ENCODE assay signal across 20 mouse cellular contexts in genomic region chr12:69858847-69859246, GRCm38 (mm10). TPM values are rescaled to one million over a fixed set of nuclear protein-coding genes. Genes with fewer than 3 reads are reported as not detected.
DNase-seq lines count a peak whose midpoint lies in the region; ATAC-seq and TF ChIP-seq lines count a peak whose summit lies in the region.
"Had no signal": no experiment of that assay in that cellular context is flagged by ENCODE, and none has a peak within 500 bp of the region (broad histone marks: within the 10 kb centered on the region; RNA-seq: fewer than 3 reads in every experiment).

No protein-coding gene starts in this region.

- H3K9me3 ChIP-seq in heart, embryonic 10.5 days: no peaks in the 10 kb centered on the region
- no peaks in the 10 kb centered on the region for H3K9me3 ChIP-seq in stomach, embryonic 15.5 days
- no peaks in the 10 kb centered on the region for H3K9me3 ChIP-seq in stomach, postnatal 0 days (ENCODE audit: control insufficient read depth, low read length)
- H3K9me3 ChIP-seq in liver, embryonic 14.5 days (ENCODE audit: control insufficient read depth, low read length): no peaks in the 10 kb centered on the region
- no peaks in the 10 kb centered on the region for H3K9me3 ChIP-seq in midbrain, embryonic 14.5 days (ENCODE audit: control insufficient read depth, low read length)
- H3K9me3 ChIP-seq: G1E; hindbrain, embryonic 12.5 days; limb, embryonic 12.5 days had no signal

- no peak for TF ChIP-seq POLR2A in heart, adult 2 months (IDR thresholded peaks at IDR 0.05; ENCODE audit: insufficient read depth, low read depth, low read length)

- DNase-seq in heart, embryonic 10.5 days (ENCODE audit: low spot score): no peak
- DNase-seq in heart, adult 2 months: no peak
- DNase-seq in stomach, postnatal 0 days (ENCODE audit: low spot score): no peak
- DNase-seq in liver, embryonic 14.5 days (ENCODE audit: low read depth in 3 of 3, low spot score in 3 of 3): peak; percentile 45 to 61 (median 46)
- no peak for DNase-seq in midbrain, embryonic 14.5 days
- DNase-seq in urinary bladder, adult 18-20 months (ENCODE audit: low spot score in 2 of 2): no peak
- no peak for DNase-seq in yolk sac, embryonic 10.5 days (ENCODE audit: low spot score)
- DNase-seq: adrenal gland, postnatal 14 days; cerebellum, adult 8-10 months; forebrain, postnatal 0 days; kidney, adult 18-20 months; lung, embryonic 14.5 days; lung, postnatal 4 days; thymus, postnatal 14 days had no signal

- H3K4me3 ChIP-seq in heart, embryonic 10.5 days: no peak overlapping the region
- no peak overlapping the region for H3K4me3 ChIP-seq in heart, adult 2 months
- no peak overlapping the region for H3K4me3 ChIP-seq in stomach, embryonic 15.5 days (replicated peaks)
- no peak overlapping the region for H3K4me3 ChIP-seq in stomach, postnatal 0 days (ENCODE audit: low read depth, low read length)
- no peak overlapping the region for H3K4me3 ChIP-seq in liver, embryonic 14.5 days (ENCODE audit: insufficient read depth in 1 of 2, low read depth in 2 of 2, low read length in 2 of 2)
- H3K4me3 ChIP-seq in midbrain, embryonic 14.5 days (replicated peaks; ENCODE audit: low read depth, low read length): no peak overlapping the region
- H3K4me3 ChIP-seq: hindbrain, embryonic 12.5 days; limb, embryonic 12.5 days had no signal

- H3K79me2 ChIP-seq in heart, adult 2 months (replicated peaks; ENCODE audit: control insufficient read depth, insufficient read depth, low read length): peaks cover 2% of the 10 kb centered on the region

- no peak for TF ChIP-seq CTCF in heart, adult 2 months (IDR thresholded peaks at IDR 0.05)
- TF ChIP-seq CTCF in stomach, postnatal 0 days (IDR thresholded peaks at IDR 0.05; ENCODE audit: low read depth): no peak
- no peak for TF ChIP-seq CTCF in liver, embryonic 14.5 days (IDR thresholded peaks at IDR 0.05; ENCODE audit: low read depth)

- ATAC-seq in stomach, embryonic 15.5 days (ENCODE audit: insufficient read depth, low FRiP score, low read depth): peak; percentile 73; the same call in 1 of the 2 replicates
- no peak for ATAC-seq in stomach, postnatal 0 days (ENCODE audit: low FRiP score, low TSS enrichment)
- ATAC-seq in liver, embryonic 14.5 days (ENCODE audit: insufficient read depth): peak; percentile 83
- ATAC-seq in midbrain, embryonic 14.5 days (ENCODE audit: low FRiP score, low TSS enrichment): no peak
- ATAC-seq: forebrain, postnatal 0 days had no signal

- H3K9ac ChIP-seq in heart, adult 2 months (ENCODE audit: low read depth, low read length): no peak overlapping the region
- no peak overlapping the region for H3K9ac ChIP-seq in stomach, embryonic 15.5 days
- no peak overlapping the region for H3K9ac ChIP-seq in stomach, postnatal 0 days (ENCODE audit: low read length)
- peak overlapping the region; percentile 35 for H3K9ac ChIP-seq in liver, embryonic 14.5 days (replicated peaks)
- H3K9ac ChIP-seq in midbrain, embryonic 14.5 days (replicated peaks; ENCODE audit: low read length): no peak overlapping the region
- H3K9ac ChIP-seq: forebrain, postnatal 0 days; hindbrain, embryonic 12.5 days; limb, embryonic 12.5 days; lung, embryonic 14.5 days had no signal

- 0 out of 2 replicates have a peak overlapping the region, but pooled peaks have one; percentile 8 for H3K27ac ChIP-seq in heart, embryonic 10.5 days
- no peak overlapping the region for H3K27ac ChIP-seq in heart, adult 2 months
- no peak overlapping the region for H3K27ac ChIP-seq in stomach, embryonic 15.5 days
- H3K27ac ChIP-seq in stomach, postnatal 0 days (replicated peaks): no peak overlapping the region
- peak overlapping the region; percentile 66 for H3K27ac ChIP-seq in liver, embryonic 14.5 days
- H3K27ac ChIP-seq in midbrain, embryonic 14.5 days (replicated peaks; ENCODE audit: low read depth, low read length): no peak overlapping the region
- H3K27ac ChIP-seq: hindbrain, embryonic 12.5 days; kidney, postnatal 0 days; limb, embryonic 12.5 days had no signal

- no peak for TF ChIP-seq EP300 in heart, adult 2 months (IDR thresholded peaks at IDR 0.05; ENCODE audit: insufficient read depth, low read depth, low read length)
- TF ChIP-seq EP300 in stomach, postnatal 0 days (optimal IDR thresholded peaks at IDR 0.05): no peak
- peak; percentile 63 for TF ChIP-seq EP300 in liver, embryonic 14.5 days (IDR thresholded peaks at IDR 0.05; ENCODE audit: low read depth)

- no peak overlapping the region for H3K4me2 ChIP-seq in stomach, embryonic 15.5 days
- no peak overlapping the region for H3K4me2 ChIP-seq in stomach, postnatal 0 days (replicated peaks; ENCODE audit: low read depth)
- peak overlapping the region; percentile 55 for H3K4me2 ChIP-seq in liver, embryonic 14.5 days (ENCODE audit: low read depth)
- no peak overlapping the region for H3K4me2 ChIP-seq in midbrain, embryonic 14.5 days (ENCODE audit: low read length)
- H3K4me2 ChIP-seq: hindbrain, embryonic 12.5 days; limb, embryonic 12.5 days; lung, embryonic 14.5 days; midbrain, embryonic 11.5 days had no signal

- whole genome bisulfite sequencing in heart, embryonic 10.5 days: 30% methylated on average over 4 of the region's 4 CpGs
- WGBS in heart, adult 2 months: 29% methylated on average over 4 of the region's 4 CpGs
- WGBS in stomach, embryonic 15.5 days: 71% methylated on average over 4 of the region's 4 CpGs
- 69% methylated on average over 4 of the region's 4 CpGs for WGBS in stomach, postnatal 0 days
- 30% methylated on average over 4 of the region's 4 CpGs for WGBS in liver, embryonic 14.5 days (ENCODE audit: insufficient replicate concordance)
- WGBS in midbrain, embryonic 14.5 days: 96% methylated on average over 4 of the region's 4 CpGs

- peaks cover 18% of the 10 kb centered on the region for H3K36me3 ChIP-seq in heart, embryonic 10.5 days
- peaks cover 3% of the 10 kb centered on the region for H3K36me3 ChIP-seq in heart, adult 2 months (ENCODE audit: control insufficient read depth, insufficient read depth, low read length)
- H3K36me3 ChIP-seq in stomach, embryonic 15.5 days: peaks cover 6% of the 10 kb centered on the region; the same call in 1 of the 2 replicates
- peaks cover 5% of the 10 kb centered on the region; the same call in 1 of the 2 replicates for H3K36me3 ChIP-seq in stomach, postnatal 0 days (ENCODE audit: control insufficient read depth, insufficient read depth, low read length)
- peaks cover 10% of the 10 kb centered on the region for H3K36me3 ChIP-seq in liver, embryonic 14.5 days (replicated peaks; ENCODE audit: control insufficient read depth, insufficient read depth, low read depth)
- peaks cover 7% of the 10 kb centered on the region for H3K36me3 ChIP-seq in midbrain, embryonic 14.5 days (ENCODE audit: control insufficient read depth, insufficient read depth, low read length)

- intact Hi-C loops in heart, adult 2 months (cut with DNase I): no loop called here

- H3K27me3 ChIP-seq in heart, embryonic 10.5 days (ENCODE audit: insufficient read depth, poor library complexity, severe bottlenecking): no peaks in the 10 kb centered on the region
- no peaks in the 10 kb centered on the region for H3K27me3 ChIP-seq in heart, adult 2 months (ENCODE audit: control insufficient read depth, insufficient read depth, low read length)
- no peaks in the 10 kb centered on the region for H3K27me3 ChIP-seq in stomach, embryonic 15.5 days (replicated peaks)
- no peaks in the 10 kb centered on the region for H3K27me3 ChIP-seq in stomach, postnatal 0 days (ENCODE audit: control insufficient read depth, insufficient read depth, low read length)
- no peaks in the 10 kb centered on the region for H3K27me3 ChIP-seq in liver, embryonic 14.5 days (ENCODE audit: control insufficient read depth, insufficient read depth, low read length)
- no peaks in the 10 kb centered on the region for H3K27me3 ChIP-seq in midbrain, embryonic 14.5 days (ENCODE audit: control insufficient read depth, insufficient read depth, low read length)
- H3K27me3 ChIP-seq: hindbrain, embryonic 12.5 days; limb, embryonic 12.5 days had no signal

- peaks cover 15% of the 10 kb centered on the region for H3K4me1 ChIP-seq in heart, embryonic 10.5 days
- no peaks in the 10 kb centered on the region; the same call in none of the 2 replicates for H3K4me1 ChIP-seq in heart, adult 2 months (ENCODE audit: control insufficient read depth, insufficient read depth, low read length)
- H3K4me1 ChIP-seq in stomach, embryonic 15.5 days: no peaks in the 10 kb centered on the region
- H3K4me1 ChIP-seq in stomach, postnatal 0 days (replicated peaks; ENCODE audit: control insufficient read depth, insufficient read depth): no peaks in the 10 kb centered on the region
- peaks cover 24 to 26% of the 10 kb centered on the region in 2 experiments for H3K4me1 ChIP-seq in liver, embryonic 14.5 days (replicated peaks; ENCODE audit: control insufficient read depth in 2 of 2, insufficient read depth in 2 of 2, low read length in 1 of 2)
- H3K4me1 ChIP-seq in midbrain, embryonic 14.5 days (ENCODE audit: control insufficient read depth, insufficient read depth, low read length): no peaks in the 10 kb centered on the region
- H3K4me1 ChIP-seq: hindbrain, embryonic 12.5 days had no signal

RNA-seq across cellular contexts. Expression of gene Atl1, which starts 33.6 kb away (rescaled TPM):
- 5.5 and 6.5 TPM in 2 replicates for polyA plus RNA-seq in heart, embryonic 10.5 days (2016; fragmentation: Nextera tagmentation; extraction: Ambion mirVana)
- 1 to 10 TPM; 4.0 TPM for total RNA-seq in heart, adult 2 months (2021)
- polyA plus RNA-seq in heart, adult 2 months (2012; rRNA removed): 2.9 and 3.5 TPM in 2 replicates
- 6.9 and 7.1 TPM in 2 replicates for polyA plus RNA-seq in stomach, embryonic 15.5 days (2015; fragmentation: Nextera tagmentation; extraction: Ambion mirVana)
- 3.8 and 4.3 TPM in 2 replicates for polyA plus RNA-seq in stomach, postnatal 0 days (2015; fragmentation: Nextera tagmentation; extraction: Ambion mirVana)
- 0.43 and 0.73 TPM in 2 replicates for polyA plus RNA-seq in liver, embryonic 14.5 days (2012; rRNA removed)
- polyA plus RNA-seq in liver, embryonic 14.5 days (2014; fragmentation: Nextera tagmentation; extraction: Ambion mirVana): 1.1 and 2.1 TPM in 2 replicates
- 140 and 157 TPM in 2 replicates for polyA plus RNA-seq in midbrain, embryonic 14.5 days (2014; fragmentation: Nextera tagmentation; extraction: Ambion mirVana)

RNA-seq across cellular contexts. Expression of gene Map4k5, which starts 34.2 kb away (rescaled TPM):
- 32.3 and 33.7 TPM in 2 replicates for polyA plus RNA-seq in heart, embryonic 10.5 days (2016; fragmentation: Nextera tagmentation; extraction: Ambion mirVana)
- total RNA-seq in heart, adult 2 months (2021): 10 to 100 TPM; 20.0 to 21.7 TPM
- polyA plus RNA-seq in heart, adult 2 months (2012; rRNA removed): 5.6 and 10.0 TPM in 2 replicates
- polyA plus RNA-seq in stomach, embryonic 15.5 days (2015; fragmentation: Nextera tagmentation; extraction: Ambion mirVana): 28.7 and 29.6 TPM in 2 replicates
- polyA plus RNA-seq in stomach, postnatal 0 days (2015; fragmentation: Nextera tagmentation; extraction: Ambion mirVana): 12.4 and 13.1 TPM in 2 replicates
- 9.8 and 13.6 TPM in 2 replicates for polyA plus RNA-seq in liver, embryonic 14.5 days (2012; rRNA removed)
- 26.9 and 30.7 TPM in 2 replicates for polyA plus RNA-seq in liver, embryonic 14.5 days (2014; fragmentation: Nextera tagmentation; extraction: Ambion mirVana)
- polyA plus RNA-seq in midbrain, embryonic 14.5 days (2014; fragmentation: Nextera tagmentation; extraction: Ambion mirVana): 25.4 and 40.0 TPM in 2 replicates

Comparison
In these comparisons a context has a peak if more than half of its experiments do, and no peak if none do; other contexts are left out.
1. H3K27ac ChIP-seq: peak in heart, embryonic 10.5 days (single experiment) and liver, embryonic 14.5 days (single experiment); none in heart, adult 2 months (single experiment), stomach, embryonic 15.5 days (single experiment), stomach, postnatal 0 days (single experiment) and midbrain, embryonic 14.5 days (single experiment).
2. ATAC-seq: peak in stomach, embryonic 15.5 days (single experiment) and liver, embryonic 14.5 days (single experiment); none in stomach, postnatal 0 days (single experiment) and midbrain, embryonic 14.5 days (single experiment).
3. DNase-seq: peak in liver, embryonic 14.5 days (3 of 3); none in heart, embryonic 10.5 days (single experiment), heart, adult 2 months (0 of 2), stomach, postnatal 0 days (single experiment), midbrain, embryonic 14.5 days (single experiment), urinary bladder, adult 18-20 months (0 of 2) and yolk sac, embryonic 10.5 days (single experiment).
4. RNA of gene Atl1, which starts 33.6 kb away (polyA plus RNA-seq): 140 to 157 TPM in midbrain, embryonic 14.5 days; 6.9 to 7.1 TPM in stomach, embryonic 15.5 days, 5.5 to 6.5 TPM in heart, embryonic 10.5 days, 3.8 to 4.3 TPM in stomach, postnatal 0 days, 2.9 to 3.5 TPM in heart, adult 2 months and 0.43 to 2.1 TPM in liver, embryonic 14.5 days; every median in the first group is over 10 times any median in the second.